Mouse (Mus musculus) heart, embryonic 16.5 days (tissue): ENCODE data around the gene Mef2a. TPM values are rescaled to one million over a fixed set of nuclear protein-coding genes. Genes with fewer than 3 reads are reported as not detected.

ENCODE experiments used
- ATAC-seq: fragments of 200-750 bp; cut with Nextera tagmentation; replicated peaks from 2 replicates; pipeline ENCODE4 v1.8.0; 2017; ENCODE audit warnings: moderate number of reproducible peaks; ENCODE audit not compliant: insufficient read depth, low FRiP score; ENCODE audit errors: extremely low read depth
- H3K27ac ChIP-seq: fragments of 300-500 bp; sonication (generic); 2 replicates; pipeline ENCODE4 v1.5.1; 2014; ENCODE audit warnings: mild to moderate bottlenecking, low read length, control low read depth, moderate library complexity
- H3K27me3 ChIP-seq: fragments of 300-500 bp; sonication (generic); 2 replicates; pipeline ENCODE4 v1.6.1; 2014; ENCODE audit warnings: low read length, mixed read lengths; ENCODE audit not compliant: control insufficient read depth, insufficient read depth
- H3K36me3 ChIP-seq: fragments of 300-500 bp; sonication (generic); 2 replicates; pipeline ENCODE4 v1.6.1; 2014; ENCODE audit not compliant: control insufficient read depth, insufficient read depth
- H3K4me1 ChIP-seq: fragments of 300-500 bp; sonication (generic); 2 replicates; pipeline ENCODE4 v1.6.1; 2014; ENCODE audit warnings: low read length, mixed read lengths; ENCODE audit not compliant: control insufficient read depth, insufficient read depth
- H3K4me2 ChIP-seq: fragments of 300-500 bp; sonication (generic); 2 replicates; pipeline ENCODE4 v1.6.1; 2014; ENCODE audit warnings: low read depth, mild to moderate bottlenecking, control low read depth, low read length
- H3K4me3 ChIP-seq: fragments of 300-500 bp; sonication (generic); 2 replicates; pipeline ENCODE4 v1.5.1; 2014; ENCODE audit warnings: mild to moderate bottlenecking, control low read depth, low read length
- H3K9ac ChIP-seq: fragments of 300-500 bp; sonication (generic); 2 replicates; pipeline ENCODE4 v1.6.1; 2014; ENCODE audit warnings: low read length, control low read depth
- H3K9me3 ChIP-seq: fragments of 300-500 bp; sonication (generic); replicated peaks from 2 replicates; pipeline ENCODE4 v1.6.1; 2016; ENCODE audit warnings: low read length; ENCODE audit not compliant: control insufficient read depth
- WGBS: fragments of 180-500 bp; shearing (Covaris S2); extraction: QIAGEN DNeasy Blood & Tissue Kit; methylation state at CpG from one replicate; pipeline ENCODE4 v1.1.7; 2014; 5-methylcytosine and 5-hydroxymethylcytosine counted together
- polyA plus RNA-seq: library from polyadenylated mRNA; unstranded; fragments of >200 nt; fragmentation: Nextera tagmentation; extraction: Ambion mirVana; gene quantifications from 2 replicates; pipeline ENCODE4 v1.2.1, GENCODE M21; 2015

Gene Mef2a
- polyA plus RNA-seq, 1 experiment from 2014 or later, result 119 TPM

GRCm38 (mm10) chr7:67404176-67404575, 31.5 kb upstream of the Mef2a start:
- H3K4me2 ChIP-seq, result no peak overlapping the region
- no peak overlapping the region for H3K4me3 ChIP-seq
- H3K36me3 ChIP-seq, result no peaks in the 10 kb centered on the region
- WGBS, result 87% methylated on average over 2 of the region's 2 CpGs
- H3K4me1 ChIP-seq, result no peaks in the 10 kb centered on the region
- no peak overlapping the region for H3K9ac ChIP-seq
- no peaks in the 10 kb centered on the region for H3K9me3 ChIP-seq
- no peak for ATAC-seq
- H3K27ac ChIP-seq, result no peak overlapping the region
- no peaks in the 10 kb centered on the region for H3K27me3 ChIP-seq

- 73% methylated on average over 7 of the region's 7 CpGs for WGBS
- Histone ChIP-seq H3K9me3 (no peaks in the 10 kb centered on the region), H3K4me2 (no peak overlapping the region), H3K4me3 (no peak overlapping the region), H3K36me3 (no peaks in the 10 kb centered on the region), H3K4me1 (no peaks in the 10 kb centered on the region), H3K9ac (no peak overlapping the region), H3K27me3 (no peaks in the 10 kb centered on the region), H3K27ac (no peak overlapping the region)
- no peak for ATAC-seq
Measured at GRCm38 (mm10) chr7:67402353-67402752, 29.7 kb upstream of the Mef2a start.

DNA sequence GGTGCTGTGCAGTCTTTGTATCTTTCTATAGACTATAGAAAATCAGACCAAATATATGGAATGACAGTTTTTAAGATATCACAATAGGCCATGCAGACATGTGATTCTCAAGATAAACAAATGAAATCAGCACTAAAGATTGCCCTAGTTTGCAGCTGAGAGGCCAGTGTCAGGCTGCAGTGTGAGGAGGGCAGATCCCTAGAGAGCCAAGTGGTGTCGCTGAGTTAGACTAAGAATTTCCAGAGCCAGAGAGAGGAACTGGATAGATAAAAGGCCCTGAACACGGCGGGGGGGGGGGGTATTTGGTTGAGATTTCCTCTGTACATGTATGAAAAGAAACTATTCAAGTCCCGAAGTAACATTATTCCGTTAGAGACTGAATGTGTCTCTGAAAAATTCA, 28.7 kb upstream of the Mef2a start:
- 35% methylated on average over 5 of the region's 5 CpGs for WGBS
- no peak overlapping the region for H3K9ac ChIP-seq
- H3K36me3 ChIP-seq, result no peaks in the 10 kb centered on the region
- H3K27ac ChIP-seq, result no peak overlapping the region
- H3K27me3 ChIP-seq, result no peaks in the 10 kb centered on the region
- H3K4me3 ChIP-seq, result no peak overlapping the region
- H3K4me1 ChIP-seq, result no peaks in the 10 kb centered on the region
- H3K9me3 ChIP-seq, result no peaks in the 10 kb centered on the region
- no peak for ATAC-seq
- H3K4me2 ChIP-seq, result no peak overlapping the region

- Histone ChIP-seq H3K4me1 (no peaks in the 10 kb centered on the region), H3K4me2 (no peak overlapping the region), H3K9me3 (no peaks in the 10 kb centered on the region), H3K4me3 (no peak overlapping the region), H3K9ac (no peak overlapping the region), H3K27me3 (no peaks in the 10 kb centered on the region), H3K36me3 (no peaks in the 10 kb centered on the region), H3K27ac (no peak overlapping the region)
- 66% methylated on average over 5 of the region's 5 CpGs for WGBS
- no peak for ATAC-seq
Measured at GRCm38 (mm10) chr7:67390760-67391159, 18.1 kb upstream of the Mef2a start.

- Histone ChIP-seq H3K4me1 (no peaks in the 10 kb centered on the region), H3K27ac (no peak overlapping the region), H3K4me3 (no peak overlapping the region), H3K36me3 (no peaks in the 10 kb centered on the region), H3K9ac (no peak overlapping the region), H3K27me3 (no peaks in the 10 kb centered on the region), H3K4me2 (no peak overlapping the region), H3K9me3 (no peaks in the 10 kb centered on the region)
- WGBS, result 67% methylated on average over 7 of the region's 7 CpGs
- no peak for ATAC-seq
Measured at GRCm38 (mm10) chr7:67390095-67390494, 17.4 kb upstream of the Mef2a start.

- H3K27ac ChIP-seq, result no peak overlapping the region
- no peak for ATAC-seq
- H3K9me3 ChIP-seq, result no peaks in the 10 kb centered on the region
- WGBS, result 55% methylated on average over 6 of the region's 6 CpGs
- peaks cover 7% of the 10 kb centered on the region for H3K4me1 ChIP-seq
- no peak overlapping the region for H3K4me2 ChIP-seq
- H3K4me3 ChIP-seq, result no peak overlapping the region
- no peaks in the 10 kb centered on the region for H3K36me3 ChIP-seq
- no peaks in the 10 kb centered on the region for H3K27me3 ChIP-seq
- H3K9ac ChIP-seq, result no peak overlapping the region
Measured at GRCm38 (mm10) chr7:67384942-67385872, 12.5 kb upstream of the Mef2a start.

DNA sequence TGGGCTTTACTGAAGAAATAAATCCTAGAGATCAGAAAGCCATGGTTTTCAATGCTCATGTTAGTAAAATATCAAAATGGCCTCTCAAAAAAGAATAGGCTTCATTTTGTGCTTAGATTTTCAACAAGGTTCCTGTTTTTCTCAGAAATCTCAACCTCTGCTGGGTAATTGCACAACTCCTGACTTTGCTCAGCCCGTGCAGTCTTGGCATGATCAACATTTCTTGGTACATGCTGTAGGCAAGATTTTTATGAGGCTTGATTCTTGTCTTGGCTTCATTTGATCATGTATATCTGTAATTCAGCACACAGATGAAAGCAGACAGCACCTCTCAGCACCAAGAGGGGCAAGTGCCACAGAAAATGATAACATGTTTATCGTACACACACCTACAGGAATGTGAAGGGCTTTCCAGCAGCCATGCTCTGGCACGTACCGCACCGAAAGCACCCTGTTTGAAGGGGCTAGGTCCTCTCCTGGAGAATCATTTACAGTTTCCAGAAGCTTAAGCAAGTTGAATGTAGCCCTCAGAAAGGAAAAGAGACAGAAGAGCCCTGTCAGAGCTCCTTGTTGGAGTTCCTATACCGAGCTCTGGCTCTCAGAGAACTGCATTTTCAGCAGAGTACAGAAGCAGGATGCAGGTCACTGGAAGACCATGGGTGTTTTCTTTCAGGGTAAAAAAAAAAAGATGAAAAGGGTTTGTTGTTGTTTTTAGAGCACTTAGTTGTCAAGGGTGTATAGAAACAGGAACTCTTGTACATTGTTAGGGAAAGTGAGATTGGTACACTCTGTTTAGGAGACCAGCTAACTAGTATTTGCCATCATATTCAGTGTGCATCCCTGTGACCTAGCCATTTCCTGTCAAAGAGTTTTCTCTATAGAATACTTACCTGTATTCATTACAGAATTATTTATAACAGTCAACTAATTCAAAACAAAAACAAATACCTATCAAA, 7.8 kb upstream of the Mef2a start:
- Histone ChIP-seq H3K4me3 (no peak overlapping the region), H3K27me3 (no peaks in the 10 kb centered on the region), H3K9me3 (no peaks in the 10 kb centered on the region), H3K4me2 (peak overlapping the region; percentile 36), H3K36me3 (no peaks in the 10 kb centered on the region), H3K27ac (peak overlapping the region; percentile 85), H3K9ac (peak overlapping the region; percentile 36; the same call in 1 of the 2 replicates), H3K4me1 (peaks cover 9% of the 10 kb centered on the region)
- WGBS, result 27% methylated on average over 6 of the region's 6 CpGs
- ATAC-seq, result peak; percentile 80

DNA sequence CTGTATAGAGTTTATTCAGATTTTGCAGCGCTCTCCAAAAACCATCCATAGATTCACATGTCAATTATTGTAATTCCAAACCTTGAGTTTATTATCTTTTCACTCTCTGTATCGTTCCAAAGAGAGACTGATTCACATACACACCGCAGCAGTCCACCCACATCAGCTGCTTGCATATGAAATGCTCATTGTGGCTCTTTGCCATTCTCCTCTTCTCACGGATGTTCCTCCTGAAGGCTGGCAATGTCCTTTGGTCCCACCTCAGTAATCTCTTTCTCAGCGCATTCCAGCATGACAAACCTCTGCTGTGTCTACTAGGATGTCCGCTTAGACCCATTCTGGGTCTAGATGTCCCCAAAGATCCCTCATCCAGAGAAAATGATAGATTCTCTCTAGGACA, 4.1 kb upstream of the Mef2a start:
- Histone ChIP-seq H3K4me3 (no peak overlapping the region), H3K27ac (no peak overlapping the region), H3K36me3 (no peaks in the 10 kb centered on the region), H3K4me1 (peaks cover 27% of the 10 kb centered on the region), H3K9ac (no peak overlapping the region), H3K9me3 (no peaks in the 10 kb centered on the region), H3K27me3 (no peaks in the 10 kb centered on the region), H3K4me2 (no peak overlapping the region)
- ATAC-seq, result no peak
- WGBS, result 86% methylated on average over 6 of the region's 6 CpGs

DNA sequence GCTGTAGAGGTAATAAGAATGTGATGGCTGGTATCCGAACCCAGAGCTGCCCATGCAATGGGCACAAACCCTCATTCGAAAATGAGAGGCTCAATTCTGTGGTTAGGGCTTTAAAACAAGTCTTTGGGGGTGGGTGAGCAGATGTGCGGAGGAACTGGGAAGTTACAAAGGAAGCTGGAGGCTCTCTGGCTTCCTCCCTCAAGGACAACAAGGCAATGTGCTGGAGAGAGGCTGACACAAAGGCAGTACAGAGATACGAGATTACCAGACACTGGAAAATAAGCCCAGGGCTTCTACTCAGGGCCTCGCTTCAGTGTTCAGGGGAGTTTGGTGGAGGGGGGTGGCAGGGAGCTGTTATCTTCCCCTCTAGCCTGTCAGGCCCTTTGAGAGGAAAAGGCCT, 1.3 kb upstream of the Mef2a start:
- H3K36me3 ChIP-seq, result no peaks in the 10 kb centered on the region
- H3K9me3 ChIP-seq, result no peaks in the 10 kb centered on the region
- H3K4me3 ChIP-seq, result no peak overlapping the region
- WGBS, result 31% methylated on average over 5 of the region's 5 CpGs
- H3K9ac ChIP-seq, result peak overlapping the region; percentile 100
- H3K27ac ChIP-seq, result peak overlapping the region; percentile 100
- no peak for ATAC-seq
- peak overlapping the region; percentile 92 for H3K4me2 ChIP-seq
- no peaks in the 10 kb centered on the region for H3K27me3 ChIP-seq
- H3K4me1 ChIP-seq, result peaks cover 26% of the 10 kb centered on the region
